Mouse (Mus musculus) telencephalon, adult 2 months (tissue): Measurements from ENCODE around the gene Fbxl7.

Experiments used
- DNase-seq: peaks from one replicate; pipeline ENCODE4 v3.0.0-alpha.2; 2011; ENCODE audit warnings: low read depth, low spot score

The Fbxl7 gene

DNA sequence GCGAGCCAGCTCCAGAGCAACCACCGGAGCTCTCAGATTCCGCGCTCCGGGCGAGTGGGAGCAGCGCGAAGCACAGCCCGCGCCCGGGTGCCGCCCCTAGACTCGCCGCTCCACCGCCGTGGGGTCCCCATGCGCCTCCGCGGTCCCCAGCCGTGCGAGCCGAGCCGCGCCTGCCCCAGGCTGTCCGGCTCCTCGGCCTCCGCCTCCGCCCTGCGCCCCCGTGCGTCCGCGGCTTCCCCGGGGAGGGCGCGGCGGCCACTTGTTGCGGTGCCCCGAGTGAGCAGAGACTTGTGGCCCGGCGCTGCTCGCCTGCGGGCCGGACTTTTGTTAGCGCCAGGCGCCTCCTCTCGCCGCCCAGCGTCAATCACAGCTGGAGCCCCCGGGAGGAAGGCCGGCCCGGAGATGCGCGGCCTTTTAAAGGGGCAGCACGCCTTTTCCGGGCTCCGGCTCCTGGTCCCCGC is at the start of gene Fbxl7:
TSS of gene Fbxl7 (minus strand) at position 330 of the 461 bp plus-strand sequence.
- no peak for DNase-seq

DNA sequence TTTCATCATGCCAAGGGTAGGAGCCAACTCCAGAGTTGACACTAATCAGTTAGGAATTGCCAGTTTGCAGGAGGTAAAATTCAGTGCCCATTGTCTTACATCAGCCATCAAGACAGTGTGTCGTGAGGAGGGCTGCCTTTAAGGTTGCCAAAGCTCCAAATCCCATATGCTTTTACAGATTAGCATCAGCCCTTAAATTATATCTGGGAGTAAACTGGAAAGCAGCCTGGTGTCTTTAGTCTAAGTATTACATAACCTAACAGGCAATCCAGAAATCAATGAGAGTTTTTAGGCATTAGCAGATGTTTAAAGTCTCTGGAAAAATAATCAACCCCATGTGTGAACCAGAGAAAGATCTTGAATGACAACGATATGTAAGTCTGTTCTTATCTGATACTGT is 26.6 kb upstream of the Fbxl7 start:
- no peak for DNase-seq

DNA sequence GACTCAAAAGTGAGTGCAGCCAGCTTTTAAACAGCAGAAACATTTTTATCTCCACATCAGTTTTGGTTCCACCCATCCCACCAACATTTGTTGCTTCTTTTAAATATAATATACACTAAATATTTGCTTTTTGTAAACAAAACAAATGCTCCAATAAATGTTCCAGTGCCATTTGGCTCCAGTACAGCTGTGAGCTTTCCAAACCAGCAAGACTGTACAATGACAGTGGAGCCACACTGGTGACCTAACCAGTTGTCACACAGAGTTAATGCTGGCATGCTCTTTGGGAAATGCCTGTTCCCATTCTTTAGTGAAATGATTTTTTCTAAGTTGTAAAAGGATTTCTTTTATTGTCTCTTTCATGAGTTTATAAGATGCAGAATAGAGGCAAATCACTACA is 18.0 kb upstream of the Fbxl7 start:
- DNase-seq: no peak

DNA sequence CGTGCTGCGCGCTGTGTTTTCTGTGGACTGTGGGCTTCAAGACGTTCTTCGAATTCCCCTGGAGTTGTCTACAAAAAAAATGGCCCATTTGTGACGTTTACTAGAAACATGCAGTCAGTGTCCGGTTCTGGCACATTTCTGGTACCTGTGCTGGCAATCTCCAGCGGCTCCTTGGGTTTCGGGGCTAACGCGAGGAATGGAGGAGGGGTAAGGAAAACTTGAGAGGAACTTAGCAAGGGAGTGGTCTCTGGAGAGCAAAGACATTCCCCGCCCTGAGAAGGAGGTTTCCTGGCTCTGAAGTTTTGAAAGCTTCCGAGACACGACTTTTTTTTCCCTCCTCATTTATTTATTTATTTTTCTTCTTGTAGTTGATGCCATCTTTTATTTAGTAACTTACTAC is 381 bp upstream of the Fbxl7 start:
- no peak for DNase-seq

DNA sequence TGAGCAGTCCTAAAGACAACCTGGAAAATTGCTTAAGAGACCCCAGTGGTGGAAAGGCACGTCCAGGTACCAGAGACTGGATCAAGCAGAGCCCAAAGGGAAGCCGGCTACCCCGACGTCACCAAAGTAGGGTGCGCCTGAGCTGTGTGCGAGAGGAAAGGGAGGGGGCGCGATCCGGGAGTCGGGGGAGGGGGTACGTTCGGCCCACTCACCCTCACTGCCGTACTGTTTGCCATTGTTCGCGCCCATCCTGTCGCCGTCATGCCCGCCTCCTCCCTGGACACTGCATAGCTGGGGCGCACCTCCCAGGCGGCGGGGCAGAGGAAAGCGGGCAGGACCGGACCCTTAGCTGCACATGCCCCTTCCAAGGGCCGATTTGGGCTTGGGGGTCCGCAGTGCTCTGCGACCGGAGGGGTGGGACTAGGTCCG is 565 bp downstream of the Fbxl7 start:
- DNase-seq: no peak

DNA sequence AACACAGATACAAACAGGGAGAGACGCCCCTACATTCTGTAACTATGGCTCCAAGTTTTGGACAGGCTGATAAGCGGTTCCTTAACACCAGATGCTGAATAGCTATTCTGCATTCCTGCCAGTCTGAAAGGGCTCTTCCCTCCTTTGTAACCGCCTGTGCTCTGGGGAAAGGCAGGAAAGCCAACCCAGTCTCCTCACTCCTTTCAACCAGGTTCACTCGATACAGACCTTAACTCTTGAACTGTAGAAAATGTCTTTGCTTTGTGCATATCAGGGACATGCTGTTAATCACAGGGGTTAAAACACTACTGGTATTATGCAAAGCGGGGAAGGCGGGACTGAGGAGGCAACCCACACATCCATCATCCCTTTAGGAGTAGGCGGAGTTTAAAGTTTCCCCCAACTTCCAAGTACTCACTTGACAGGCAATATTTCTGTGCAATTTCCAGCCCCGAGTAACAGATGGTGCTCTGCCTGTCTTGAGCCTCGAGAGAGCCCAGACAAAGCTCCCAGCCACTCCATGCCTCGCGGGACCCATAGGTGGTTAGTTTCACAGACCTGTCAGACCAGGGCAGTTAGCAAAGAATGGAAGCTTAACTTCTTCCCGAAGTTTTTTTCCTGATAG is 1.2 kb downstream of the Fbxl7 start:
- DNase-seq: no peak

DNA sequence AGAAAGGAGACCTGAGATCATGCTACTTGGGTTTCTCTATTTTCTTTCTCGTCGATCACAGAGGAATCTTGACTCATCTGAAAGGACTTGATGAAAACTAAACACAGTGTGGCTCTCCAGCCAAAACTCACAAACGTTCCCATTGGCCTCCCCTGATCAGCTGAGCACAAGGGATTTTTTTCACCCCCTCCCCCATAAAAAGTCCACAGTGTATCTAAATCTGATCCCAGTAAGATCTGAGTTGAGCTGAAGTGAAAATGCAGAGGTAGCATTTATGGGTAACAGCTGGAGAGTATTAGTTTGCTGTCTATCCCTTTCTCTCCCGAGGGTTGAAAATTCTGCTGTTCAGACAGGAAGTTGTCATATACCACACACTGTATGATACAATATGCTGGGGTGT is 2.2 kb downstream of the Fbxl7 start:
- DNase-seq: no peak

DNA sequence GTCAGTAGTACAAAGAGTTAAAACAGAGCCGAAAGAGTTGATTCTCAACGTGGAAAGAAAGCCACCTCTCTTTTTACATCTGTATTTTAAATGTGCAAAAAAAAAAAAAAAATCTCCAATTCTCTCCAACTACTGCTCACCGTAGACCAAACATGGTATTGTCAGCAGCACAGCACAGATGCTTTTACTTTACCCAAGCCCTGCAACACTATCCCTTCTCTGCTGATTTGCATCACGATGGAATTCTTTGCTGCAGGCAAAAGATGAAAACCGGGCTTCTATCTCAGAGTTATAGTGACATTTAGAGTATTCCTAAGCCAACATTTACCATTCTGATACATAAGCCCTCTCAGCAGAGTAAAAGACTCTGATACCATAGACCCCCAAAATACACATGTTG is 5.4 kb downstream of the Fbxl7 start:
- DNase-seq: no peak

DNA sequence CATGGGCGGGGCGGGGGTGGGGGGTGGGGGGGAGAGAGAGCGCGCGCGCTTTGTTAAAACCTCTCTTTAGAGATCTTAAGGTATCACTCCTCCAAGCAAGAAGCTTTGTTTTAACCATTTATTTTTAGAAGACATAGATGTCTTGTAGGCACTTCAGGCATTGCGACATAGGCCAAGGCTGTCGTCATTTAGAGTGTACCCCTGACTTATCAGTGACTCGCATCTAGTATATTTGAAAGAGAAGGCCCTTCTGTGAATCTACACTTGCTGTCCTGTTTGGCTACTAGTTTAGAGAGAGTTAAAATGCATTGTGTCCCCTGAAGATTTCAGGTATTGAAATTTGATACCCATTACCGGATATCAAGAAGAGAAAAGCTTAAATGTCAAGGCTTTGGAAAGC is 7.2 kb downstream of the Fbxl7 start:
- no peak for DNase-seq

DNA sequence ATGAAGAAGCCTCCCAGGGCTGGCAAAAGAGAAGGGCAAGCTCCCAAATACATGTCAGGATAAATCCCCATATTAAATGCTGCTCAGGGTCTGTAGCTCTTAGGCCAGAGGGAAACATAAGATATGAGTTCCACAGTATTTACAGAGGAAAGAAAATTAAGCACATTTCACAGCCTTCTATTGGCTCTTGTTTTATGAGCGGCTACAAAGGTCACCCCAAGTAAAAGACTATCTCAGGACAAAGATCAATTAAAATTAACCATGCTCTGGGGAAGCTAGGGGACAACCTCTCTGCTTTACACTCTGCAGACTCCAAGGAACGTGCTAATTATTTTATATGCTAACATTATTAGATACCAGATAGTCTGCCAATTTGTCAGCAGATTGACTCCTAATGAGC is 9.4 kb downstream of the Fbxl7 start:
- DNase-seq: no peak

DNA sequence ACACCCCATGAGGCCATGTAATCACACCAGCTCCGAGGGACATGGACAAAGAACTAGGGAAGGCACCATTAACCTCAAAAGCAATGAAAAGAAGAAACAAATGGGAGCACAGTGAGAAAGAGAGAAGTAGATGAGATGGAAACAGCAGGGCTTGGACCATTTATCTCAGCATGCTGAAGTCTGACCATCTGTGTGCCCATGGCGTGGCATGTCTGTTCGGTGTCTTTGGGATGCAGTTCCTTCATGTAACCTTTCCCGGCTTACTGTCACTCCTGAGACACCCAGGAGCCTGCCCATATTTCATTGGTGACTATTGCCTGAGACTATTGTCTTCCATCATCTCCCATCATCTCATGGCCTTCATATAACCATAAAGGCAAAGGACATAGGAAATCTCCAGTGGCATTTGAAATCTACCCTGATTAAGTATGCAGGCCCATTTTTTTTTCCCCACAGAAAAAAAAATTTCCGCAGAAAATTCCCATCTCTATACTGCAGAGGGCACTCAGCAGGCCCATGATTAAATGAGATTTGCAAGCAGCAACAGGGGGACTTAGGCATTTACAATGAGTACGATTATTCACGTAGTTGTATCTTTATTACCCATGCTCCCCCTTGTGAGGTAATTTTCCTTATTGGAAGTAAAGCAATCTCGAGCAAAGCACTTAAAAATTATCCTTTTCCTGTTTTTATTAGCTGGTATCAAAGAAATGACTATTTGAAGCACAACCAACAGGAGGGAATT is 15.0 kb downstream of the Fbxl7 start:
- no peak for DNase-seq

DNA sequence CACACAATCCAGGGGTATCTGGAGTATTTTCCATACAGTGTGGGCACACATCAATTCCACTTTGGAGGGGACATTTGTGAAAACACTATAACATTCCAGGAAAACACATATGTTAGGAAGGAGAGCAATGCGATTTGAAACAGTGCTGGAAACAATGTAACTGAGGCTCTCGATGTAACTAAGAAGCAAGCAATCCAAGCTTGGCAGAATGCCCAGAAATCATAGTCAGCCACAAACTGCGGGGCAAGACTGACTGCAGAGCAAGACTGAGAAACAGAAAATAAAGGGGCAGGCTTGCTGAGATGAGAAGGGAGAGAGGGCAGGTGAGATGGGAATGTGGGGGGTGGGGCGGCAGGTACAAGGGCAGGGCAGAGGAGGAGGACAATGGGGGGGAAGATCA is 19.7 kb downstream of the Fbxl7 start:
- peak; percentile 76 for DNase-seq

DNA sequence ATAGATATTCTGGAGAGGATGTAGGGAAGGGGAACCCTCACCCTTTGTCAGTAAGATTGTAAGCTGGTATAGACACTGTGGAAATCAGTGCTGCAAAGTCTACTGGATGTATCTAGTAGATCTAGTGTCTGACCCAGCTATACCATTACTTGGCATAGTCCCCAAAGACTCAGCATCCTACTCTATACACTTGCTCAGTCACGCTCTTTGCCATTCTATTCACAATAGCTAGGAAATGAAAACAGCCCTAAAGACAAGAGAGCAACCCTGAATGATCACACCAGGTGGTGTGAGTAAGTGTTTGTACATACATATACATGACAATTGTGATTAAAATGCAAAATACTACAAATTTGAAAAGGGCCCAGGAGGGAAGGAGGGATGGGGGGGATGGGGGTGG is 23.1 kb downstream of the Fbxl7 start:
- no peak for DNase-seq

DNA sequence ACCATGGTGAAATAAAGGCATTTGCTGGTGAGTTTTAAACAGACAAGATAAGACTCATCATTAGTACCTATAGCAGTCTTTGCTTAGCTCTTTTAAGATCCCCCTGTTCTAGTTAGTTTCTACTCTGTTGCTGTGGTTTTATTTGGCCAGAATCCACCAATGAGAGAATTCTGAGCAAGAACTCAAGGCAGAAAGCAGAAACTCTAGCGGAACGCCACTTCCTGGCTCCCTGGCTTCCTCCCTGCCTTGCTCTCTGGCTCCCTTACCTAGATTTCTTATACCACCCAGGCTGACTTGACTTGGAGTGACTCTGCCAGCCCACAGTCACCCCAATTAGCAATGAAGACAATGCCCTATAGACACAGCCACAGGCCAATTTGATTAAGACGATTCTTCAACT is 26.2 kb downstream of the Fbxl7 start:
- DNase-seq: no peak

DNA sequence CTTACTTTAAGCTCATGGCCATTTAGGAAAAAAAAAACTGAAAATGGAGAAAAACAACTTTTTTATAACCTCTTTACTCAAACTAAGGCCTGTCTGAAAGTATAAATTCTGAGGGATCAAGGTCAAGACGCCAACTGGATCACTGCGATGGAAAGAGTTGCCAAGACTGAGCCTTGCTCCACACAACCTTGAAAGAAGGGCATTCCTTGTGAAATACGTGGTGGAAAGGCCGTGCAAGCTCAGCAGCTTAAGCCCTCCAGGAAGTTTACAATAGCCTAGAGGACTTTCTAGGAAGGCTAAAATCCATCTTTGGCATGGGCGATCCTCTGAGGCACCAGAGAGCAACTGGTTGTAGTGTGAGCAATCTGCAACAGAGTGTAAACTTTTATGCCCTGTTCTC is 27.9 kb downstream of the Fbxl7 start:
- no peak for DNase-seq

DNA sequence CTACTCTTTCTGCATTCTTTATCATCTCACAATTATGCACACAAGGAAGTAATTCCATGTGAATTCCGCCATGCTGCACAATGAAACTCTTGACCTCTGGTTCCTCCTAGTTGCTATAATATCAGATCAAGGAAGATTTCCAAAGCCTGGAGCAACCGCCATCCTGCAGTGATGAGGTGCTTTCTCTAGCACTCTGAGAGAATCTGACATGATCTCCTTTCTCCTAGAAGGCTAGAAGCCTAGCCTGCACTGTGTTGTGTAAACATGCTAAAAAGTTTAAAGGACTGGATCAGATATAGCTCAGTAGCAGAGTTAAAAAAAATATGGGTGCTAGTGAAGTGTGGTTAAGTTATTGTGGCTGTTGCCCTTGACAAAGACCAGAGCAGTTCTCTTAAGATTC is 33.2 kb downstream of the Fbxl7 start:
- no peak for DNase-seq

DNA sequence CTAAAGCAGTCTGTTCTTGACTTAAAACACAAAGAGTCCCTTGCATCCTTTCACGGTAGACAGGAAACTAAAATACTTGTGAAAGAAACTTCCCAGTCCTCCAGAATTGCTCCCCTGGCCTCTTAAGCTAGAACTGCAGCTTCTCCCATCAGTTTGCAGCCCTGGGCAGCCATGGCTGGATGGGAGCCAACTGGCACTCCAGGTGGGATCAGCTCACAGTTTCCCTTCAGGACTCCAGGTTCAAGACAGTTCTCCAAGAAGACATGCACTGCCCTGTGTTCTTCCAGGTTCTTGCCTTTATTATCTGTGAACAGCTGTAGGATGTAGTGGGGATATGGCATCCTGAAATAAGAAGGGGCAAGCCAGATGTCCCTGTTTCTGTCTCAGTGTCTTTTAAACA is 45.8 kb downstream of the Fbxl7 start:
- DNase-seq: no peak

DNA sequence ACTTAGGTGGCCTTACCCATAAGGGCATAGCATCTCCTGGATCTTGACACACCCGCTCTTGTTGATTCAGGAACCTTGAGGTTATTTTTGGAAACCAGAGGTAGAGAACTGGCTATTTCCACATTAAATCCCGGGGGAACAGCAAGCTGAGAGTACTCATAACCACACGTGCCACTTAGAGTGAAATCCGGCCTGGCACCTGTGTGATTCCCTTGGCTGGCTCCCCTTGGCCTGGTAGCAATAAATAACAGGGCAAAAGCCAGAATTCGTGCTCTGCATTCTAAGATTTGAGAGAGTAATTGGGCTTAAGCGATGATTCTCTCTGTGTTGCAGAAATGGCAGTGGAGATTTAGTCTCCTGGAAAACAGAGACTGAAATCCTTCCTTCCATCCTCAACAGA is 53.2 kb downstream of the Fbxl7 start:
- DNase-seq: no peak

DNA sequence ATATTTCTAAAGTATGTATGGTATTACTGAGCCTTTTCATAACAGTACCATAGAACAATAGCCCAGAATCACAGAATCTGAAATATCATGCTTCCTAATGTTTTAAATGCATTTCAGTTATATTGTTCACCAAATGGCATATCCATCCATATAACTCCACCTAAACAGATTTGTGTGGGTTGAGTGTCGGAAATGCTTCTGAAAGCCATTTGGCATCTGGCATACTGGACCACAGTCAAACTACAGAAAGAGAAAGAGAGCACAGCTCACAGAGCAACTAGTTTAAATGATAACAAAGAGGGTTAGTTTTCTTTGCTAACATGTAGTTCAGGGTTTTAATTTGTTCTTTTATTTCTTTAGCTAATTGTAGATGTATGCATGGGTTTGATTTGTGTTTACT is 57.0 kb downstream of the Fbxl7 start:
- peak; percentile 45 for DNase-seq

DNA sequence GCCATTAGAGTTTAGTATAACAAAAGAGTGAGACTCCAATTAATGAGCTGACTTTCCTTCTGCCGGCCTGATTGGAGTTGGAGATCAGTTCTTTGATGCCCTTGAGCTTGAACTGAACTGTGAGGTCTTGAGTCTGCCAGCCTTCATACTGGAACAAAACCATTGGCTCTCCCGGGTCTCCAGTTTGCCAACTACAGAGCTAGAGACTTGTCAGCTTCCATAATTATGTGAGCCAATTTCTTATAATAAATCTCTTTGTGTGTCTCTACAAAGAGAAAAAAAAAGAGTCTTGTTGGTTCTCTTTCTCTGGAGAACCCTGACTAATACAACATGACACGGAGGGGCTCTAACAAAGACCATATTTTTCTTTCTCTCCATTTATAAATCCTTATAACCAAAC is 58.2 kb downstream of the Fbxl7 start:
- DNase-seq: no peak

DNA sequence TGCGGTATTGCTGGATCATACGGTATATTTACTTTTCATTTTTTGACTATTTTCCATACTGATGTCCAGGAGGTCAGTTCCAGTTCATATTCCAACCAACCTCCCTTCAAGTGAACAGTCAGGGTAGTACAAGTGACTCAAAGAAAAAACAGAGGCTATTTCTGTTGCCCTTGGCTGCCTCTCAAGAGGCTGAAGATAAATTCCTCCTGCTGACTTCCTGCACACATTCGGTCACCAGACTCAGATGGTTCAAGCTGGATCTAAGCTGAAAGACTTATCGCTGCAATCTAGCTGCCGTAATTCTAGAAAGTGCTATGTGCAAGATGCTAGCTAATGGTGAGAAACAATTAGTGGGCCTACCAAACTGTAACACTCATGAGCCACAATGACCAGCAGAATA is 61.0 kb downstream of the Fbxl7 start:
- no peak for DNase-seq

DNA sequence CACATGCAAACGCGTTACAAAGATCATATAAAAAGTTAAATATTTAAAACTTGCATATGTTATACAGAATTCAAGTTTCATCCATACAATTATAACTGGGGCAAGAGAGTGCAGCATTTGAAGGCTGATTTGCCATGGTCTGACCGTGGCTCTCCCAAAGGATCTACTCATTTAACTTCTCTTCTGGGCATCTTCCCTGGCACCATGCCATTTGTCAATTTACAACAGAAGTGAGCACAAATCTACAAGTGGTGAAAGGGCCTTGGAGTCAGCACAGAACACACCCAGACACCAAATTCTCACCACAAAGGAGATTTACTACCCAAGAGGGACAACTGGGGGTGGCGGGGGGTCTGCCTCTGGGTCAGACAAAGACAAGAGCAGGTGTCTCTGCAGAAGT is 64.2 kb downstream of the Fbxl7 start:
- no peak for DNase-seq

DNA sequence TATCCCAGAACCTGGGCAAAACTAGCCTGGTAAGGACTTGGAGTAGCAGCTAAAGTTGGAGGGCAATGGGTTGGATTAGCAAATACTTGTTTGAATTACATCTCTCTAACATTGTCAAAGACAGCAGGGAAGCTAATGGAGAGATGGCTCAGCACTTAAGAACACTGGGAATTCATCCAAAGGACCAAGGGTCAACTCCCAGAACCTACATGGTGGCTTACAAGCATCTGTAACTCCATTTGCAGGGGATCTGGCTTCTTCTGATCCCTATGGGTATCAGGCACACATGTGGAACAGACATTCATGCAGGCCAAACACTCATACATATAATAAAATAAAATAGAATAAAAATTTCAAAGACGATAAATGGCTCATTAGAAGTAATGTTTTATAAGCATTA is 78.4 kb downstream of the Fbxl7 start:
- DNase-seq: no peak

DNA sequence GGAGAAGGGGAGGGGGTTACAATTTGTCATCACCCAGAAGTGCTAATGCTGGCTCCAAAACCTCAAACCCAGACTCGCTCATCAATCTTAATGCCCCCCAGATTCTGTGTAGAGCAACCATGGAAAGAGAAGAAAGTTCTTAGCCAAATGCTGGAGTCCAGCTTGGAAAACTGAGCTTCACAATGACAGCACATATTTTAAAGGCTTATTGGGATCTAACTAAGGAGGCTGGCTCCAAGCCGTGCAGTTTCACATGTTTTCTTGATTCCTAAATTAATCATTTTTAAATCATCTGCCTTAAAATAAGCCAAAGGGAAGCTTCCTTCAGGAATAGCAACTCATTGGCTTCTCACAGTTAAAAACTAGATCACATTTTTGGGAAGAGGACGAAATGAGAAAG is 82.5 kb downstream of the Fbxl7 start:
- DNase-seq: peak; percentile 2
